Mouse (Mus musculus): Measurements from ENCODE around the gene AU018091.

DNA sequence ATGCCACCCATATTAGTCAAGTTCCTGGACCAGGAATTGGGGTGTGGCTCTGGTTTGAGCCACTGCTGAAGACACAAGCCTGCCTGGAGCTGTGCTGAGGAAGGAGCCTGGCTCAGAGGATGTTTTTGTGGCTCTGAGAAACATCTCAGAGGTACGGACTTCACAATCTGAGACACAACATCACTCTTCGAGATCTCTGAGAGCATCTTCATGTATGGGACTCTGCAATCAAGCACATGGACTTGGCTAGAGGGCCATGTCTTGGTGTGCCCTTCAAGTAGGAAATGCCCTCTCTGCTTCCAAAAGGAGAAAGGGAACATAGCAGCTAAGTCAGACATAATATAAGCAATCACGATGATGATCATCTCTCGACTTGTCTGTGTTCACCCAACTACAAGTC lies 25.5 kb upstream of the AU018091 start:
- no peak for TF ChIP-seq CTCF (conservative IDR thresholded peaks at IDR 0.05; ENCODE audit: low read length)
- TF ChIP-seq POU5F1 (IDR thresholded peaks at IDR 0.05; ENCODE audit: borderline replicate concordance, low read length) = no peak
